Mouse (Mus musculus) ES-E14 (cell line): ENCODE results near the gene Plrg1.

Experiments
- CHD2 ChIP-seq: IDR thresholded peaks from 2 replicates; pipeline ENCODE4 v1.6.1; 2014; ENCODE audit warnings: mild to moderate bottlenecking, low read depth, low read length, inconsistent platforms
- ZNF384 ChIP-seq: IDR thresholded peaks from 2 replicates; pipeline ENCODE4 v1.6.1; 2012; ENCODE audit warnings: low read depth, low read length, inconsistent platforms

GRCm38 (mm10) chr3:83076563-83076962 lies 21.2 kb downstream of the Plrg1 start:
- no peak for TF ChIP-seq CHD2
- TF ChIP-seq ZNF384 = no peak
